Mouse (Mus musculus) hindbrain, embryonic 11.5 days (tissue): ENCODE measurements around the gene Vwf. TPM values are rescaled to one million over a fixed set of nuclear protein-coding genes. Genes with fewer than 3 reads are reported as not detected.

ENCODE experiments used
- ATAC-seq: fragments of 200-750 bp; cut with Nextera tagmentation; 2 replicates; pipeline ENCODE4 v1.8.0; 2017; ENCODE audit warnings: mild to moderate bottlenecking, moderate TSS enrichment, moderate library complexity; ENCODE audit not compliant: low FRiP score
- DNase-seq: peaks from one replicate; pipeline ENCODE4 v3.0.0-alpha.2; 2015; ENCODE audit warnings: low spot score
- H3K27ac ChIP-seq: fragments of 300-500 bp; sonication (generic); 2 replicates; pipeline ENCODE4 v1.5.1; 2014; ENCODE audit warnings: mild to moderate bottlenecking, low read depth, low read length
- H3K27me3 ChIP-seq: fragments of 300-500 bp; sonication (generic); 2 replicates; pipeline ENCODE4 v1.6.1; 2014; ENCODE audit warnings: mild to moderate bottlenecking, low read length, moderate library complexity, mixed read lengths; ENCODE audit not compliant: control insufficient read depth, insufficient read depth
- H3K36me3 ChIP-seq: fragments of 300-500 bp; sonication (generic); 2 replicates; pipeline ENCODE4 v1.6.1; 2014; ENCODE audit warnings: mild to moderate bottlenecking, low read length, moderate library complexity, mixed read lengths; ENCODE audit not compliant: control insufficient read depth, insufficient read depth
- H3K4me1 ChIP-seq: fragments of 300-500 bp; sonication (generic); replicated peaks from 2 replicates; pipeline ENCODE4 v1.6.1; 2014; ENCODE audit warnings: low read length, mixed read lengths; ENCODE audit not compliant: control insufficient read depth, insufficient read depth
- H3K4me2 ChIP-seq: fragments of 300-500 bp; sonication (generic); replicated peaks from 2 replicates; pipeline ENCODE4 v1.6.1; 2014; ENCODE audit warnings: mild to moderate bottlenecking, low read depth, low read length
- H3K4me3 ChIP-seq: fragments of 300-500 bp; sonication (generic); 2 replicates; pipeline ENCODE4 v1.5.1; 2014; ENCODE audit warnings: low read depth, low read length
- H3K9ac ChIP-seq: fragments of 300-500 bp; sonication (generic); 2 replicates; pipeline ENCODE4 v1.6.1; 2014; ENCODE audit warnings: low read depth, low read length
- H3K9me3 ChIP-seq: fragments of 300-500 bp; sonication (generic); 2 replicates; pipeline ENCODE4 v1.6.1; 2016; ENCODE audit warnings: low read length; ENCODE audit not compliant: control insufficient read depth
- WGBS: fragments of 180-500 bp; shearing (Covaris S2); extraction: QIAGEN DNeasy Blood & Tissue Kit; methylation state at CpG from one replicate; pipeline ENCODE4 v1.1.7; 2014; 5-methylcytosine and 5-hydroxymethylcytosine counted together
- polyA plus RNA-seq: library from polyadenylated mRNA; unstranded; fragments of >200 nt; fragmentation: Nextera tagmentation; extraction: Ambion mirVana; gene quantifications from 2 replicates; pipeline ENCODE4 v1.2.1, GENCODE M21; 2014

Gene Vwf
- polyA plus RNA-seq, 1 experiment from 2014 or later: 10.3 TPM

- Histone ChIP-seq H3K9me3 (no peaks in the 10 kb centered on the region), H3K4me2 (no peak overlapping the region), H3K27ac (no peak overlapping the region), H3K36me3 (no peaks in the 10 kb centered on the region), H3K4me1 (no peaks in the 10 kb centered on the region), H3K27me3 (no peaks in the 10 kb centered on the region), H3K4me3 (no peak overlapping the region), H3K9ac (no peak overlapping the region)
- ATAC-seq: no peak
- DNase-seq: no peak
- WGBS: 83% methylated on average over 5 of the region's 5 CpGs
Observed at GRCm38 (mm10) chr6:125534990-125535389, 11.6 kb upstream of the Vwf start.

DNA sequence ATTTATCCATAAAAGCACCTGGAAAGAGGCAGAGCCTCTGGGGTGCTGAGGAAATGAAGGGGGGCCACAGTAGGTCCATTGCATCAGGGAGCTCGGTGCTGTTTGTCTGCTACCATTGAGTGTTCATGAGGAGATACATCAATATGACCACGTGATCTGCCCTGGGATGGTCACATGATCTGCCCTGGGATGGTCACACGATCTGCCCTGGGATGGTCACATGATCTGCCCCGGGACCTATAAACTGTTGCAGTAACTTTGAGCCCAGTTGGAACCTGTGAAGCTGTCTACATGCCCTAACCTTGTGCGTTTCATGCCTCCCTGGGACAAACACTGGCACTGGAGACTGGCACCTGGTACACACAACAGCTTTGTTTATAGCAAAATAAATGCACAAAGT lies 8.1 kb upstream of the Vwf start:
- WGBS: 86% methylated on average over 5 of the region's 5 CpGs
- Histone ChIP-seq H3K4me1 (no peaks in the 10 kb centered on the region), H3K36me3 (no peaks in the 10 kb centered on the region), H3K9me3 (no peaks in the 10 kb centered on the region), H3K9ac (no peak overlapping the region), H3K27ac (no peak overlapping the region), H3K4me3 (no peak overlapping the region), H3K27me3 (no peaks in the 10 kb centered on the region), H3K4me2 (no peak overlapping the region)
- ATAC-seq (no peak), DNase-seq (no peak)

- no peaks in the 10 kb centered on the region for H3K36me3 ChIP-seq
Observed at GRCm38 (mm10) chr6:125539423-125539822, 7.2 kb upstream of the Vwf start.

GRCm38 (mm10) chr6:125540199-125540598 lies 6.4 kb upstream of the Vwf start:
- 84% methylated on average over 10 of the region's 10 CpGs for WGBS
- ATAC-seq: no peak
- H3K4me1 ChIP-seq: no peaks in the 10 kb centered on the region

More at GRCm38 (mm10) chr6:125539423-125539822, 7.2 kb upstream of the Vwf start:
- H3K9me3 ChIP-seq: no peaks in the 10 kb centered on the region
- DNase-seq (no peak), ATAC-seq (no peak)
- 79% methylated on average over 8 of the region's 8 CpGs for WGBS
- no peak overlapping the region for H3K4me3 ChIP-seq
- H3K27ac ChIP-seq: no peak overlapping the region
- no peaks in the 10 kb centered on the region for H3K27me3 ChIP-seq
- H3K9ac ChIP-seq: no peak overlapping the region
- no peaks in the 10 kb centered on the region for H3K4me1 ChIP-seq
- H3K4me2 ChIP-seq: no peak overlapping the region

DNA sequence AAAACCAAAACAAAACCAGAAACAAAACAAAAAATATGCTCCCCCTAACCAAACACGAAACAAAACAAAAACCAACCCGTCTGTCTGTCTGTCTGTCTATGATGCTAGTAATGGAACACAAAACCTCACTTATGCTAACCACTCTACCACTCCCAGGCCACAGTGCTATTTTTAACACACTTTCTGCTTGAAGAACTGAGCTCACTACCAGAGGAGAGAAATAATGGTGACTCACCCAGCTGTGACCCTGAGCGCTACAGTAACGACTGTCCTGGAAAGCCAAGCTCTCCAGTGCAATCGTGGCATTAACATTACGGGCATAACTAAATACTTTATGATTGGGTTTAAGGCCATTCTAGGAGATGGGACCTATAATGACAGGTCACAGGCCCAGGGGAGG lies 5.7 kb upstream of the Vwf start:
- DNase-seq (no peak), ATAC-seq (no peak)
- no peaks in the 10 kb centered on the region for H3K27me3 ChIP-seq
- 94% methylated on average over 6 of the region's 6 CpGs for WGBS
- no peaks in the 10 kb centered on the region for H3K36me3 ChIP-seq
- H3K4me3 ChIP-seq: no peak overlapping the region
- no peaks in the 10 kb centered on the region for H3K4me1 ChIP-seq
- no peaks in the 10 kb centered on the region for H3K9me3 ChIP-seq
- no peak overlapping the region for H3K4me2 ChIP-seq
- no peak overlapping the region for H3K27ac ChIP-seq
- H3K9ac ChIP-seq: no peak overlapping the region

More at GRCm38 (mm10) chr6:125540199-125540598, 6.4 kb upstream of the Vwf start:
- Histone ChIP-seq H3K4me3 (no peak overlapping the region), H3K36me3 (no peaks in the 10 kb centered on the region), H3K9me3 (no peaks in the 10 kb centered on the region), H3K4me2 (no peak overlapping the region), H3K27me3 (no peaks in the 10 kb centered on the region), H3K27ac (no peak overlapping the region), H3K9ac (no peak overlapping the region)
- no peak for DNase-seq

DNA sequence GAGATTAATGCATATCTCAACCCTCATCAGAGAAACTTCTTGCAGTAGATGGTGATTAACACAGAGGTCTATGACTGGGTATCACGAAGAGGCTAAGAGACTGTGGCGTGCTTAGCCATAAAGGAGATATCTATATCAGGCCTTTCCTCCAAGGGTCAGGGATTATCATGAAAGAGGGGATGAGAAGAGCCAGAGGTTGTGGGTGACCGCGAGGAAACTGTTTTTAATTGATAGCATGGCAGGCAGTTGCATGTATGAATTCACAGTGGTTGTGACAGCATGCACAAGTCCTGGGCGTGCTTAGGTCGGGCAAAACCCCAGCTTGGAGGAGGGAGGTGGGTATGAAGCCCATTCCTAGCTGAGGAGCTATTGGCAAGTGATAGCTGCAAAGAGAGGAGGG lies 5.3 kb upstream of the Vwf start:
- Histone ChIP-seq H3K27ac (no peak overlapping the region), H3K4me2 (no peak overlapping the region), H3K9me3 (no peaks in the 10 kb centered on the region), H3K27me3 (no peaks in the 10 kb centered on the region), H3K9ac (no peak overlapping the region), H3K4me3 (no peak overlapping the region), H3K36me3 (no peaks in the 10 kb centered on the region), H3K4me1 (no peaks in the 10 kb centered on the region)
- DNase-seq (no peak), ATAC-seq (no peak)
- WGBS: 84% methylated on average over 6 of the region's 6 CpGs

GRCm38 (mm10) chr6:125548406-125548805 lies 1.8 kb downstream of the Vwf start:
- ATAC-seq (no peak), DNase-seq (no peak)
- Histone ChIP-seq H3K27ac (no peak overlapping the region), H3K4me3 (no peak overlapping the region), H3K9ac (no peak overlapping the region), H3K4me2 (no peak overlapping the region), H3K36me3 (no peaks in the 10 kb centered on the region), H3K27me3 (no peaks in the 10 kb centered on the region), H3K4me1 (no peaks in the 10 kb centered on the region), H3K9me3 (no peaks in the 10 kb centered on the region)
- WGBS: 79% methylated on average over 10 of the region's 10 CpGs

DNA sequence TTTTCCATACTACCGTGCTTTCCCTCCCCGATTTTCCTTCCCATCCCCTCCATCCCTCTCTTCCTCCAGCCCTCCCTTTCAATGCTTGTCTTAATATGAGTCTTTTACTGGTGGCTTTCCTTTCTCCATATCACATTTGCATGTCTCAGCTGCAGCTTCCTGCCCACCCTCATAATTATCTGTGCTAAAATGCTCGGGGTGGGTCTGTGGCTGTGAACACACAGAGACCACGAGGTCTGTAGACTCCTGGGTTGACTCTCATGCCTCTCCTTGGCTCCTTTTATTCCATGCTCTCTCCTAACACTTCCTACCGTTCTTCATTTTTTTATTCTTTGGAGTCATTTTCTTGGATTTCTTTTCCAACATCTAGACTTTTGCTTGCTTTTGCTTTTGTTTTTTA lies 3.6 kb downstream of the Vwf start:
- H3K27ac ChIP-seq: no peak overlapping the region
- no peak for DNase-seq
- no peaks in the 10 kb centered on the region for H3K4me1 ChIP-seq
- no peak overlapping the region for H3K4me3 ChIP-seq
- no peaks in the 10 kb centered on the region for H3K27me3 ChIP-seq
- H3K9ac ChIP-seq: no peak overlapping the region
- no peak overlapping the region for H3K4me2 ChIP-seq
- WGBS: 79% methylated on average over 5 of the region's 5 CpGs
- no peaks in the 10 kb centered on the region for H3K36me3 ChIP-seq
- no peaks in the 10 kb centered on the region for H3K9me3 ChIP-seq
- ATAC-seq: no peak

- Histone ChIP-seq H3K4me1 (no peaks in the 10 kb centered on the region), H3K27me3 (no peaks in the 10 kb centered on the region), H3K4me3 (no peak overlapping the region), H3K4me2 (no peak overlapping the region), H3K9me3 (no peaks in the 10 kb centered on the region), H3K9ac (no peak overlapping the region), H3K27ac (no peak overlapping the region), H3K36me3 (no peaks in the 10 kb centered on the region)
- no peak for ATAC-seq
- 80% methylated on average over 6 of the region's 6 CpGs for WGBS
- DNase-seq: no peak
Observed at GRCm38 (mm10) chr6:125552760-125553159, 6.2 kb downstream of the Vwf start.
